Mouse (Mus musculus): ENCODE measurements around the gene Ddx41. TPM values are rescaled to one million over a fixed set of nuclear protein-coding genes. Genes with fewer than 3 reads are reported as not detected.
A peak's percentile ranks its signal among the peaks of the same experiment; 100 is the strongest.

The Ddx41 gene
- polyA plus RNA-seq, 1 experiment = 52.0 TPM

DNA sequence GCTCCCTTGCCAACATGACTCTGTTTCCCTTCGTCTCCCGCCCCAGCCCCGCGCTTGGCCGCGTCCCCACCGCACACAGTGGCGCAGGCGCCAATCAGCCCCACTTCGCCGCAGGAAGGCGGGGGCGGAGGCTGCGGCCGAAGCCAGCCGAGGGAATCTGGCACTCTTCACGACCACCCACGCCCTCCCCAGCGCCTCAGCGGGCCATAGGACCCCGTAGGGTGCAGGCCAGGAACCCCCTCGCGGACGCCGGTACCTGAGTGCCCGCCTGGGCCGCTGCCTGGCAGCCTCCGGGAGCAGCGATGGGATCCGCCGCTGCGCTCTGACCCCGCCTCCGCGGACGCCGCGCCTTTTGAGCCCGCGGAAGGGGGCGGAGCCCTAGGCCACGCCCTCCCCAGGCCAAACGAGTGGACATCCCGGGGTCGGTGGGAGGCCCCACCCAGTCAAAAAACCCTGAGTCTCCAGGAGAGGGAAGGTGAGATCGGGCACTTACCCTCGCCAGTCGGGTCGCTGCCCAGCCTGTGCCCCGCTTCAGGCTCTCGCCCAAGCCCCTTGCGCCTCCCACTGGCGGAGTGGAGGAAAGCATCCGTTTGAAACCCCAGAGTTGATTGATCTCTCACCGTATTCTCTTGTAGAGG lies 23.2 kb downstream of the Ddx41 start, which contains the start of gene Pdlim7:
Gene Pdlim7 (minus strand): TSS at position 566 of the 638 bp plus-strand sequence.
- Histone ChIP-seq H3K27ac (ENCODE audit: control insufficient read depth, insufficient read depth, low read depth, low read length) (peak within 1 kb of the TSS; percentile 66), H3K4me3 (ENCODE audit: control insufficient read depth, low read depth, low read length) (peak within 1 kb of the TSS; percentile 88), H3K27me3 (ENCODE audit: control insufficient read depth, insufficient read depth, low read length) (no peaks in the 10 kb centered on the region), H3K36me3 (ENCODE audit: control insufficient read depth, insufficient read depth, low read length) (no peaks in the 10 kb centered on the region), H3K4me1 (ENCODE audit: control insufficient read depth, insufficient read depth, low read length) (peaks cover 27% of the 10 kb centered on the region)
- peak; percentile 86 for TF ChIP-seq POLR2A (IDR thresholded peaks at IDR 0.05; ENCODE audit: control insufficient read depth, low read depth, low read length)
- TF ChIP-seq CTCF (IDR thresholded peaks at IDR 0.05; ENCODE audit: control insufficient read depth, insufficient read depth, insufficient replicate concordance, low read depth, low read length) = peak; percentile 75

DNA sequence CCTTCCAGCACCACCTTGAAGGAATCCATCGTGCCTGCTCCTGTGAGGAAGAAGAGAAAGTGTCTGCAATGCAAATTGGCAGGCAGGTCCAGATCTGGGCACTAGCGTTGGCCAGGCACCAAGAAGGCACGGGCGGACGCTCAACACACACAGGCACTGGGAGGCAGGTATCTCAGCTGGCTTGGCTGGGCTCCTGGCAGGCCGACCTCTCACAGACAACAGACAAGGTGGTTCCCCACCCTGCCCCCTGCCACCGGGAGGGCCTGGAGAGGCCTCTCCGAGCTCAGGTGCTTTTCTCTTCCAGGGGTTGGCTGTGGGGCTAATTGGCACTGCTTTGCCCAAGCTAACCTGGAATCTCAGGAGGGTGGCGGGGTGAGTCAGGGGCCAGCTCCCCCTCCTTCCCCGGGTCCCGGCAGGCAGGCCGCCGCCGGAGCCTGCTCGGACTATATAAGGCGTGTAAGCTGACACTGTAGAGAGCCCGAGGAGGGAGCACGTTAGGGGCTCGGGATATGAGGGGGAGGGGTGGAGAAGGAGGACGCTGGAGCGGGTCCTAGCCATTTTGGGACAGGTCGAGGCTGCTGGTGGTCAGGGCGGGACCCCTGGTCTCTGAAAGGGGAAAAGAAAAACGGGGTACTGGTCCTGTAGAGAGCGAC lies 24.0 kb downstream of the Ddx41 start:
- H3K4me3 ChIP-seq (ENCODE audit: control insufficient read depth, low read depth, low read length) = peak overlapping the region; percentile 88
- H3K27ac ChIP-seq (ENCODE audit: control insufficient read depth, insufficient read depth, low read depth, low read length) = peak overlapping the region; percentile 66
- TF ChIP-seq POLR2A (IDR thresholded peaks at IDR 0.05; ENCODE audit: control insufficient read depth, low read depth, low read length) (no peak), CTCF (IDR thresholded peaks at IDR 0.05; ENCODE audit: control insufficient read depth, insufficient read depth, insufficient replicate concordance, low read depth, low read length) (no peak)
- no peaks in the 10 kb centered on the region for H3K27me3 ChIP-seq (ENCODE audit: control insufficient read depth, insufficient read depth, low read length)
- H3K4me1 ChIP-seq (ENCODE audit: control insufficient read depth, insufficient read depth, low read length) = peaks cover 27% of the 10 kb centered on the region
- no peaks in the 10 kb centered on the region for H3K36me3 ChIP-seq (ENCODE audit: control insufficient read depth, insufficient read depth, low read length)

DNA sequence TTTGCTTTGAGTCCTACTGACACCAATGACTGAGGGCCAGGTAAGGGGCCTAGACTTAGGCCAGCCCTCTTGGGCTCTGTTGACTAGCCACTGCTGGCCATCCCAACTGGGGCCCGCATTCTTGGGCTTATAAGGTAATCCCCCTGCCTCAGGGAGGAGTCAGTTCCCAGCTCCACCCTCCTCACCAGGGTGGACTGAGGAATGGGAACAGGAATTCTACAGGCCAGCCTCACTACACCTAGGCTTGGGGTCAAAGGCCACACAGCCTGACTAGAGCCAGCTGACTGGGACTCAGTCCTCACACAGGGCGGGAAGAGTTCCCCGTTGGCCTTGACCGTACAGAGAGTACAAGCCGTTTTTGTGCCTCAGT lies 25.0 kb downstream of the Ddx41 start:
- H3K36me3 ChIP-seq (ENCODE audit: control insufficient read depth, insufficient read depth, low read length) = no peaks in the 10 kb centered on the region
- peak overlapping the region; percentile 40; the same call in 1 of the 2 replicates for H3K27ac ChIP-seq (ENCODE audit: control insufficient read depth, insufficient read depth, low read depth, low read length)
- no peak overlapping the region for H3K4me3 ChIP-seq (ENCODE audit: control insufficient read depth, low read depth, low read length)
- no peaks in the 10 kb centered on the region for H3K27me3 ChIP-seq (ENCODE audit: control insufficient read depth, insufficient read depth, low read length)
- TF ChIP-seq POLR2A (IDR thresholded peaks at IDR 0.05; ENCODE audit: control insufficient read depth, low read depth, low read length) = no peak
- no peak for TF ChIP-seq CTCF (IDR thresholded peaks at IDR 0.05; ENCODE audit: control insufficient read depth, insufficient read depth, insufficient replicate concordance, low read depth, low read length)
- H3K4me1 ChIP-seq (ENCODE audit: control insufficient read depth, insufficient read depth, low read length) = peaks cover 27% of the 10 kb centered on the region

DNA sequence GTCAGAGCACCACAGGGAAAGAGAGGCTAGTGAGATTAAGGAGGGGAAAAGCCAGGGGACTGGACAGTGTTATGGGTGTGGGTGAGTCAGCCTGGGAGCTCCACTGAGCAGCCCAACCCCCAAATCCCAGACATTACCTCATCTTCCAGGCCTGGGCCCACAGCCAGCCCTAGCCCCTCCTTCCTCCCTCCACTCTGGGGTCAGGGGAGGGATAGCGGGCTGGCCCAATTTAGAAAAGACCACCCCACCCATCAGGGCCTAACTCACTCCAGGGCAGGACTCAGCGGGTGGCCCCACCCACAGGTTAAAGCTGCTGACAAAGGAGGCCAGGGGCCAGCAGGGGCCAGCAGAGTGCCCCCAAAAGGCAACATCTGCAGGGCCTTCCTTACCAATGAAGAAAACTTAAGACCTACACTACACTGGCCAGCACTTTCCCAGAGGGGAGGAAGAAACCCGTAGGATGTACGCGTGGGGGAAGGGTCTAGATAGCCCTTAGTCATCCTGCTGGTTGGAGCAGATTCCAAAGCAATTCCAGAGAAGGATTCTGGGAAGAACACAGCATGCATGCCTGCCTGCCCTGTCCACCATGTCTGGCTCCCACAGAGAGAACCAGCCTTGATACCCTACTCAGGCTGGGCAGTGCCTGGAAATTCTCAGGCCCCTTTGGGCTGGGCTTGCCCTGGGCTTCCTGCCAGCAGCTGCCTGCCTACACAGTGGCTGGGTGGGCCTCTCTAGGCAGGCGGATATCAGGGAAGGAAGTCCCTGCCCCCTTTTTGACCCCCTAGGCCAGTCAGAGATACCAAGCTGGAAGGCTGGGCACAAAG lies 25.6 kb downstream of the Ddx41 start:
- Histone ChIP-seq H3K4me3 (ENCODE audit: control insufficient read depth, low read depth, low read length) (no peak overlapping the region), H3K36me3 (ENCODE audit: control insufficient read depth, insufficient read depth, low read length) (no peaks in the 10 kb centered on the region), H3K27me3 (ENCODE audit: control insufficient read depth, insufficient read depth, low read length) (no peaks in the 10 kb centered on the region), H3K4me1 (ENCODE audit: control insufficient read depth, insufficient read depth, low read length) (peaks cover 27% of the 10 kb centered on the region), H3K27ac (ENCODE audit: control insufficient read depth, insufficient read depth, low read depth, low read length) (peak overlapping the region; percentile 40)
- TF ChIP-seq CTCF (IDR thresholded peaks at IDR 0.05; ENCODE audit: control insufficient read depth, insufficient read depth, insufficient replicate concordance, low read depth, low read length) (no peak), POLR2A (IDR thresholded peaks at IDR 0.05; ENCODE audit: control insufficient read depth, low read depth, low read length) (no peak)

DNA sequence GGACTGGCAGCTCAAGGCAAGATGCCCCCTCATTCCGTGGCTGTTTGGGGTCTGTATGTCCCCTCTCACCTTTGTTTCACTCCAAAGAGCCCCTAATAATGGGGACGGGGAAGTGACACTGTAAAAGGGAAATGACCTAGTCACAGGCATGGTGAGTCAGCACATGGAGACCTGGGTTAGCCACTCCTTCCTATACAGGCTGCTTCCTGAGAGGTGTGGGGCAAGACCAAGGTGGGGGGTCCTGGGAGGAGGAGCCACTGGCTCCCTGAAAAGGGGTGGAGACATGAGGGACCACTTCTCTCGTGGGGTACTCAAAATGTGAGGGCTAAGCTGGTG lies 26.2 kb downstream of the Ddx41 start:
- H3K27me3 ChIP-seq (ENCODE audit: control insufficient read depth, insufficient read depth, low read length) = no peaks in the 10 kb centered on the region
- peaks cover 27% of the 10 kb centered on the region for H3K4me1 ChIP-seq (ENCODE audit: control insufficient read depth, insufficient read depth, low read length)
- no peak overlapping the region for H3K27ac ChIP-seq (ENCODE audit: control insufficient read depth, insufficient read depth, low read depth, low read length)
- TF ChIP-seq CTCF (IDR thresholded peaks at IDR 0.05; ENCODE audit: control insufficient read depth, insufficient read depth, insufficient replicate concordance, low read depth, low read length) = no peak
- H3K36me3 ChIP-seq (ENCODE audit: control insufficient read depth, insufficient read depth, low read length) = no peaks in the 10 kb centered on the region
- no peak overlapping the region for H3K4me3 ChIP-seq (ENCODE audit: control insufficient read depth, low read depth, low read length)

DNA sequence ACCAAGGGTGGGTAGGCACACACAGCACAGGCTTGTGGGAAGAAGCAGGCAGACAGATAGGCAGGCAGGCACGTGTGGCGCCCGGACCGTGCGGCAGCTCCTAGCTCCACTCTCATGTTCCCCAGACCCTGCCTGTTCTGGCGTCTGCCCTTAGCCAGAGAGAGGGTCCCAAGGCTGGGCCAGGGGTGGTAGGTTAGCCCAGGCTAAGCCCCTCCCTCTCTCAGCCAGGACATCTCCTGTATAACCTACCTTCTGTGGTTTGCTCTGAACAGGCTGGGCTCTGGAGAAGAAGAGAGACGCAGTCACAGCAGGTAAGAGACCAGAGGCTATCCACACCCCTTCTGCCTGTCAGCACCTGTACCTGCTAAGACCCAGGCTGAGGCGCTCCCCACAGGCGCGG lies 27.9 kb downstream of the Ddx41 start:
- Histone ChIP-seq H3K36me3 (ENCODE audit: control insufficient read depth, insufficient read depth, low read length) (no peaks in the 10 kb centered on the region), H3K4me3 (ENCODE audit: control insufficient read depth, low read depth, low read length) (no peak overlapping the region), H3K27ac (ENCODE audit: control insufficient read depth, insufficient read depth, low read depth, low read length) (no peak overlapping the region)

DNA sequence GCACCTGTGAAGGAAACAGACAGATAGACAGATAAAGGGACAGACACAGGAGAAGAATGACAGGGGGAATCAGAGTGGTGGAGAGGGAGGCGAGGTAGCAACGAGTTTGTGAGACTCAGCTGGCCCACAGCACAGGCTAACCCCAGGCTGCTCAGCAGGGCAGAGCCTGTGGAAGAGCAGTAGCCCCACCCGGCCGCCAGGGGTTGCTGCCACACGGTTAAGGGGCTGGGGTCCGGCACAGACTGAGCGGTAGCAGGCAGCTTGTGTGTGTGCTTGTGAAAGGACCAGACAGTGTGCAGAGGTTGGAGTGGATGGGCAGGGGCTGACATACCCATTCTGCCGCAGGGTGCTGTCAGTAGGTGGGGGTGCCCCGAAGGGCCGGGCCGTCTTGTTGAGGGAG lies 28.6 kb downstream of the Ddx41 start:
- H3K4me3 ChIP-seq (ENCODE audit: control insufficient read depth, low read depth, low read length) = no peak overlapping the region
- no peaks in the 10 kb centered on the region for H3K27me3 ChIP-seq (ENCODE audit: control insufficient read depth, insufficient read depth, low read length)
- no peak overlapping the region for H3K27ac ChIP-seq (ENCODE audit: control insufficient read depth, insufficient read depth, low read depth, low read length)
- H3K4me1 ChIP-seq (ENCODE audit: control insufficient read depth, insufficient read depth, low read length) = peaks cover 18% of the 10 kb centered on the region
- TF ChIP-seq CTCF (IDR thresholded peaks at IDR 0.05; ENCODE audit: control insufficient read depth, insufficient read depth, insufficient replicate concordance, low read depth, low read length) (no peak), POLR2A (IDR thresholded peaks at IDR 0.05; ENCODE audit: control insufficient read depth, low read depth, low read length) (no peak)
- H3K36me3 ChIP-seq (ENCODE audit: control insufficient read depth, insufficient read depth, low read length) = no peaks in the 10 kb centered on the region

More for the DNA sequence above, 27.9 kb downstream of the Ddx41 start:
- H3K4me1 ChIP-seq (ENCODE audit: control insufficient read depth, insufficient read depth, low read length) = peaks cover 24% of the 10 kb centered on the region
- no peaks in the 10 kb centered on the region for H3K27me3 ChIP-seq (ENCODE audit: control insufficient read depth, insufficient read depth, low read length)
- TF ChIP-seq POLR2A (IDR thresholded peaks at IDR 0.05; ENCODE audit: control insufficient read depth, low read depth, low read length) (no peak), CTCF (IDR thresholded peaks at IDR 0.05; ENCODE audit: control insufficient read depth, insufficient read depth, insufficient replicate concordance, low read depth, low read length) (no peak)

Data from testis, adult 2 months (tissue).